Mouse (Mus musculus): Measurements from ENCODE around the gene Neu2. TPM values are rescaled to one million over a fixed set of nuclear protein-coding genes. Genes with fewer than 3 reads are reported as not detected.
A peak's percentile ranks its signal among the peaks of the same experiment; 100 is the strongest.

Neu2 gene
- polyA plus RNA-seq, 1 experiment: not detected

GRCm38 (mm10) chr1:87623977-87624666 is 114.4 kb downstream of the Neu2 start:
- Histone ChIP-seq H3K4me1 (ENCODE audit: control insufficient read depth, insufficient read depth, low read length) (peaks cover 27% of the 10 kb centered on the region), H3K4me3 (replicated peaks; ENCODE audit: control insufficient read depth, low read depth, low read length) (no peak overlapping the region), H3K27ac (ENCODE audit: control insufficient read depth, insufficient read depth, low read depth, low read length, poor library complexity) (peak overlapping the region; percentile 13)
- 41% methylated on average over 1 of the region's 1 CpGs for WGBS
- no peak for TF ChIP-seq POLR2A (IDR thresholded peaks at IDR 0.05; ENCODE audit: borderline replicate concordance, control insufficient read depth, low read depth, low read length)
- no peak for TF ChIP-seq CTCF (IDR thresholded peaks at IDR 0.05; ENCODE audit: control insufficient read depth, insufficient read depth, low read length)

- no peak overlapping the region for H3K4me3 ChIP-seq (replicated peaks; ENCODE audit: control insufficient read depth, low read depth, low read length)
These were observed 115.1 kb downstream of the Neu2 start for GRCm38 (mm10) chr1:87624826-87625225.

GRCm38 (mm10) chr1:87625254-87626025 is 115.8 kb downstream of the Neu2 start:
- Histone ChIP-seq H3K27ac (ENCODE audit: control insufficient read depth, insufficient read depth, low read depth, low read length, poor library complexity) (peak overlapping the region; percentile 60; the same call in 1 of the 2 replicates), H3K4me1 (ENCODE audit: control insufficient read depth, insufficient read depth, low read length) (peaks cover 27% of the 10 kb centered on the region), H3K4me3 (replicated peaks; ENCODE audit: control insufficient read depth, low read depth, low read length) (no peak overlapping the region)
- 34% methylated on average over 6 of the region's 6 CpGs for WGBS
- TF ChIP-seq POLR2A (IDR thresholded peaks at IDR 0.05; ENCODE audit: borderline replicate concordance, control insufficient read depth, low read depth, low read length) (no peak), CTCF (IDR thresholded peaks at IDR 0.05; ENCODE audit: control insufficient read depth, insufficient read depth, low read length) (no peak)

More at GRCm38 (mm10) chr1:87624826-87625225, 115.1 kb downstream of the Neu2 start:
- TF ChIP-seq CTCF (IDR thresholded peaks at IDR 0.05; ENCODE audit: control insufficient read depth, insufficient read depth, low read length) (no peak), POLR2A (IDR thresholded peaks at IDR 0.05; ENCODE audit: borderline replicate concordance, control insufficient read depth, low read depth, low read length) (no peak)
- peak overlapping the region; percentile 60; the same call in 1 of the 2 replicates for H3K27ac ChIP-seq (ENCODE audit: control insufficient read depth, insufficient read depth, low read depth, low read length, poor library complexity)
- H3K4me1 ChIP-seq (ENCODE audit: control insufficient read depth, insufficient read depth, low read length): peaks cover 29% of the 10 kb centered on the region
- WGBS: 49% methylated on average over 2 of the region's 2 CpGs

GRCm38 (mm10) chr1:87626344-87626743 is 116.7 kb downstream of the Neu2 start:
- Histone ChIP-seq H3K4me1 (ENCODE audit: control insufficient read depth, insufficient read depth, low read length) (peaks cover 27% of the 10 kb centered on the region), H3K27ac (ENCODE audit: control insufficient read depth, insufficient read depth, low read depth, low read length, poor library complexity) (peak overlapping the region; percentile 53), H3K4me3 (replicated peaks; ENCODE audit: control insufficient read depth, low read depth, low read length) (no peak overlapping the region)
- WGBS: 4% methylated on average over 2 of the region's 2 CpGs
- TF ChIP-seq CTCF (IDR thresholded peaks at IDR 0.05; ENCODE audit: control insufficient read depth, insufficient read depth, low read length) (no peak), POLR2A (IDR thresholded peaks at IDR 0.05; ENCODE audit: borderline replicate concordance, control insufficient read depth, low read depth, low read length) (no peak)

GRCm38 (mm10) chr1:87628085-87628484 is 118.4 kb downstream of the Neu2 start:
- no peak overlapping the region for H3K27ac ChIP-seq (ENCODE audit: control insufficient read depth, insufficient read depth, low read depth, low read length, poor library complexity)
- no peak overlapping the region for H3K4me3 ChIP-seq (replicated peaks; ENCODE audit: control insufficient read depth, low read depth, low read length)
- no peak for TF ChIP-seq POLR2A (IDR thresholded peaks at IDR 0.05; ENCODE audit: borderline replicate concordance, control insufficient read depth, low read depth, low read length)
- TF ChIP-seq CTCF (IDR thresholded peaks at IDR 0.05; ENCODE audit: control insufficient read depth, insufficient read depth, low read length): no peak
- WGBS: 40% methylated on average over 2 of the region's 2 CpGs
- H3K4me1 ChIP-seq (ENCODE audit: control insufficient read depth, insufficient read depth, low read length): peaks cover 26% of the 10 kb centered on the region

- Histone ChIP-seq H3K27ac (ENCODE audit: control insufficient read depth, insufficient read depth, low read depth, low read length, poor library complexity) (no peak overlapping the region), H3K4me1 (ENCODE audit: control insufficient read depth, insufficient read depth, low read length) (peaks cover 20% of the 10 kb centered on the region), H3K4me3 (replicated peaks; ENCODE audit: control insufficient read depth, low read depth, low read length) (no peak overlapping the region)
- no peak for TF ChIP-seq POLR2A (IDR thresholded peaks at IDR 0.05; ENCODE audit: borderline replicate concordance, control insufficient read depth, low read depth, low read length)
- TF ChIP-seq CTCF (IDR thresholded peaks at IDR 0.05; ENCODE audit: control insufficient read depth, insufficient read depth, low read length): no peak
- 57% methylated on average over 10 of the region's 10 CpGs for WGBS
These were observed 121.9 kb downstream of the Neu2 start for GRCm38 (mm10) chr1:87631584-87631983.

GRCm38 (mm10) chr1:87632163-87632562 is 122.5 kb downstream of the Neu2 start:
- 26% methylated on average over 6 of the region's 6 CpGs for WGBS
- H3K4me1 ChIP-seq (ENCODE audit: control insufficient read depth, insufficient read depth, low read length): peaks cover 19% of the 10 kb centered on the region
- TF ChIP-seq POLR2A (IDR thresholded peaks at IDR 0.05; ENCODE audit: borderline replicate concordance, control insufficient read depth, low read depth, low read length): no peak
- peak overlapping the region; percentile 22; the same call in 1 of the 2 replicates for H3K27ac ChIP-seq (ENCODE audit: control insufficient read depth, insufficient read depth, low read depth, low read length, poor library complexity)
- H3K4me3 ChIP-seq (replicated peaks; ENCODE audit: control insufficient read depth, low read depth, low read length): no peak overlapping the region

GRCm38 (mm10) chr1:87636716-87637117 is 127.0 kb downstream of the Neu2 start:
- WGBS: 61% methylated on average over 12 of the region's 12 CpGs
- H3K27ac ChIP-seq (ENCODE audit: control insufficient read depth, insufficient read depth, low read depth, low read length, poor library complexity): peak overlapping the region; percentile 69
- no peak overlapping the region for H3K4me3 ChIP-seq (replicated peaks; ENCODE audit: control insufficient read depth, low read depth, low read length)
- peaks cover 31% of the 10 kb centered on the region for H3K4me1 ChIP-seq (ENCODE audit: control insufficient read depth, insufficient read depth, low read length)
- TF ChIP-seq CTCF (IDR thresholded peaks at IDR 0.05; ENCODE audit: control insufficient read depth, insufficient read depth, low read length) (no peak), POLR2A (IDR thresholded peaks at IDR 0.05; ENCODE audit: borderline replicate concordance, control insufficient read depth, low read depth, low read length) (no peak)
